Mouse (Mus musculus): Measurements from ENCODE around the gene Csnk1g2. TPM values are rescaled to one million over a fixed set of nuclear protein-coding genes. Genes with fewer than 3 reads are reported as not detected.

Csnk1g2 gene
- polyA plus RNA-seq, 1 experiment = 178 TPM

DNA sequence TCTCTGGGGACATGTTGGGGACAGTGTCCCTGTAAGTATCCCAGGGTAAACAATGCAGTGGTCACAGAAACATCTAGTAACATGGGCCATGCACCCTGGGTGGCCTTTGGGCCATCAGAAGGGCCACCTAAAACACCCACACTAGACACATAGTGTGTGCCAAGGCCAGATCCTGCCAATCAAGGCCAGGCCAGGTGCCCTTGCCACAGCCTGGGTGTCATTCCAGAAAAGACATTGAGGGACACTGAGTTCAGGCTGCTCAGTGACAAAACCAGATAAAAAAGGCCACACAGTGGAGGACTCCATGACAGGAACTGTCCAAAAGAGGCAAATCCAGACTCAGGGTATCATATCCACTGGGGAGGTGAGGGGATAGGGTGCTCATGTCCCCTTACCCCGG lies 61.0 kb downstream of the Csnk1g2 start:
- TF ChIP-seq MYOG (IDR thresholded peaks at IDR 0.05; ENCODE audit: control insufficient read depth in 1 of 3, insufficient read depth in 1 of 3, insufficient read length in 2 of 3, low read depth in 2 of 3) (no peak), MYOD1 (IDR thresholded peaks at IDR 0.05; ENCODE audit: control insufficient read depth in 1 of 3, insufficient read length in 2 of 3, low read depth in 2 of 3) (no peak), REST (IDR thresholded peaks at IDR 0.05; ENCODE audit: insufficient read depth, insufficient read length) (no peak)
- peaks cover 10% of the 10 kb centered on the region for H3K36me3 ChIP-seq (ENCODE audit: control insufficient read depth, insufficient read depth)
- H3K4me2 ChIP-seq (ENCODE audit: low read depth) = no peak overlapping the region
- H3K4me3 ChIP-seq = no peak overlapping the region
- H3ac ChIP-seq (ENCODE audit: control insufficient read depth, insufficient read length) = no peak overlapping the region
- H3K79me2 ChIP-seq (ENCODE audit: control insufficient read depth, insufficient read depth) = no peaks in the 10 kb centered on the region
- no peaks in the 10 kb centered on the region for H3K27me3 ChIP-seq (ENCODE audit: control insufficient read depth, insufficient read depth, insufficient read length)

DNA sequence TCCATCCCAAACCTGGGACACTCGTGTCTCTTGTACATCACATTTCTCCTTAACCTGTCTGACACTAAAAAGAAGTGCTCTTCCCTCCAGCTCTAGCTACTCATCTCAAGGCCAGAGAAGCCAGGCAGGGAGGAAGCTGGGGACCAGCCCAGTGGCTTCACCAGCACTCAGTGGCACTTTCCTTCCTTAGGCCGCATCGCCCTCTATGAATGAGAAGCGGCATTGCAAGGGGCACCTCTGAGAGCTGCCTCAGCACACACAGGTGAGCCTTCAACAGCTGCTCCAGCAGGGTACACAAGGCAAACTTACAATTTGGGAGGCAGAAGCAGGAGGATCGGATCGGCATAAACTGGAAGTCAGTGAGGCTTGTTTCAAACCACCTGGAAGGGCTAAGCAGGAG lies 61.6 kb downstream of the Csnk1g2 start:
- Histone ChIP-seq H3K36me3 (ENCODE audit: control insufficient read depth, insufficient read depth) (peaks cover 10% of the 10 kb centered on the region), H3K27me3 (ENCODE audit: control insufficient read depth, insufficient read depth, insufficient read length) (no peaks in the 10 kb centered on the region), H3K4me2 (ENCODE audit: low read depth) (no peak overlapping the region), H3ac (ENCODE audit: control insufficient read depth, insufficient read length) (no peak overlapping the region), H3K79me2 (ENCODE audit: control insufficient read depth, insufficient read depth) (no peaks in the 10 kb centered on the region), H3K4me3 (no peak overlapping the region)
- no peak for TF ChIP-seq CEBPB (IDR thresholded peaks at IDR 0.05; ENCODE audit: insufficient read depth, poor library complexity, severe bottlenecking)
- no peak for TF ChIP-seq MYOG (IDR thresholded peaks at IDR 0.05; ENCODE audit: control insufficient read depth in 1 of 3, insufficient read depth in 1 of 3, insufficient read length in 2 of 3, low read depth in 2 of 3)
- no peak for TF ChIP-seq REST (IDR thresholded peaks at IDR 0.05; ENCODE audit: insufficient read depth, insufficient read length)
- TF ChIP-seq TCF12 (IDR thresholded peaks at IDR 0.05; ENCODE audit: insufficient read depth, poor library complexity, severe bottlenecking) = no peak
- TF ChIP-seq SRF (IDR thresholded peaks at IDR 0.05; ENCODE audit: control insufficient read depth, insufficient read length, low read depth) = no peak
- no peak for TF ChIP-seq MAX (IDR thresholded peaks at IDR 0.05; ENCODE audit: low read depth)
- TF ChIP-seq E2F4 (IDR thresholded peaks at IDR 0.05; ENCODE audit: insufficient read depth) = no peak
- no peak for TF ChIP-seq MYOD1 (IDR thresholded peaks at IDR 0.05; ENCODE audit: control insufficient read depth in 1 of 3, insufficient read length in 2 of 3, low read depth in 2 of 3)
- no peak for TF ChIP-seq POLR2A (IDR thresholded peaks at IDR 0.05; ENCODE audit: insufficient read length, low read depth)

DNA sequence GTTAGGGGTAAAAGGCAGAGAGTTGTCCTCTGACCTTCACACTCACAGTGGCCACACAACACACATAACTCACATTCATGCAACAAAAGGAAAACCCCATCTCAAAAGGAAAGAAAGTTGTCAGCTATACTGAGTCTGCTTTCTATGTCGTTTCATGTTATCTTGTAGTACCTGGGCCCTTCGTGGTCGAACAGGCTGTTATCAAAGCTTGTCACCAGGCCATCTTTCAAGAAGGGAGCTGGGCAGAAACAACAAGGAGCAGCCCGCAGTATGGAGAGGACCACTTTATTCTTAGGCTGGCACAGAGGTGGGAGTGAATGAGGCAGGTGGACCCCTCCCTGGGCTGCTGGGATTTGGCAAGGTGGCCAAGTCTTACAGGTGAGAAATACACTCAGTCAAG lies 62.3 kb downstream of the Csnk1g2 start:
- no peaks in the 10 kb centered on the region for H3K79me2 ChIP-seq (ENCODE audit: control insufficient read depth, insufficient read depth)
- no peak overlapping the region for H3K4me2 ChIP-seq (ENCODE audit: low read depth)
- peaks cover 10% of the 10 kb centered on the region for H3K36me3 ChIP-seq (ENCODE audit: control insufficient read depth, insufficient read depth)
- TF ChIP-seq MYOD1 (IDR thresholded peaks at IDR 0.05; ENCODE audit: control insufficient read depth in 1 of 3, insufficient read length in 2 of 3, low read depth in 2 of 3) = no peak
- TF ChIP-seq E2F4 (IDR thresholded peaks at IDR 0.05; ENCODE audit: insufficient read depth) = no peak
- TF ChIP-seq MAX (IDR thresholded peaks at IDR 0.05; ENCODE audit: low read depth) = no peak
- no peak for TF ChIP-seq POLR2AphosphoS2 (IDR thresholded peaks at IDR 0.05; ENCODE audit: insufficient read length, low read depth)
- no peak for TF ChIP-seq POLR2A (IDR thresholded peaks at IDR 0.05; ENCODE audit: insufficient read length, low read depth)
- no peak for TF ChIP-seq TCF3 (IDR thresholded peaks at IDR 0.05; ENCODE audit: insufficient read length, low read depth)
- TF ChIP-seq CEBPB (IDR thresholded peaks at IDR 0.05; ENCODE audit: insufficient read depth, poor library complexity, severe bottlenecking) = no peak
- TF ChIP-seq REST (IDR thresholded peaks at IDR 0.05; ENCODE audit: insufficient read depth, insufficient read length) = no peak
- TF ChIP-seq USF1 (IDR thresholded peaks at IDR 0.05; ENCODE audit: low read depth) = no peak
- TF ChIP-seq SRF (IDR thresholded peaks at IDR 0.05; ENCODE audit: control insufficient read depth, insufficient read length, low read depth) = no peak
- no peak for TF ChIP-seq TCF12 (IDR thresholded peaks at IDR 0.05; ENCODE audit: insufficient read depth, poor library complexity, severe bottlenecking)
- TF ChIP-seq MYOG (IDR thresholded peaks at IDR 0.05; ENCODE audit: control insufficient read depth in 1 of 3, insufficient read depth in 1 of 3, insufficient read length in 2 of 3, low read depth in 2 of 3) = no peak
- H3K27me3 ChIP-seq (ENCODE audit: control insufficient read depth, insufficient read depth, insufficient read length) = no peaks in the 10 kb centered on the region
- H3K4me3 ChIP-seq = no peak overlapping the region
- no peak overlapping the region for H3ac ChIP-seq (ENCODE audit: control insufficient read depth, insufficient read length)

DNA sequence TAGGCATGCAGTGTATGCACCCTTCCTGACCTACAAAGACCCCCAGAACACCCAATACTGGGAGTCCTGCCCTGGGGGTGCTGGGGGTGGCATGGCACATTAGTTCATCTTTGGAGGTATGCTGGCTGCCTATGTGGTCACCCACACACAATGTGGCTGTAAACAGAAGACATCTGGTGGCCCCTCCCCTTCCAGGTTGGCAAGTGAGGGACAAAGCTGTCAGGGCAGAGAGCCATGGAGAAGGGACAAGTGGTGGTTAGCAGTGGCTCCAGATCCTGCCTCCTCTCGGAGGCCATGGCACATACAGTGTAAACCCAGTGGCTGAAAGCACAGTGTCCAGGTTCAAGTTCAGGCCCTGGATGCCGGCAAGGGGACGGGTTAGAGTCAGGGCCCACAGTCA lies 64.0 kb downstream of the Csnk1g2 start:
- Histone ChIP-seq H3K27me3 (ENCODE audit: control insufficient read depth, insufficient read depth, insufficient read length) (no peaks in the 10 kb centered on the region), H3ac (ENCODE audit: control insufficient read depth, insufficient read length) (no peak overlapping the region), H3K4me3 (no peak overlapping the region), H3K36me3 (ENCODE audit: control insufficient read depth, insufficient read depth) (peaks cover 10% of the 10 kb centered on the region), H3K79me2 (ENCODE audit: control insufficient read depth, insufficient read depth) (no peaks in the 10 kb centered on the region), H3K4me2 (ENCODE audit: low read depth) (no peak overlapping the region)
- TF ChIP-seq REST (IDR thresholded peaks at IDR 0.05; ENCODE audit: insufficient read depth, insufficient read length) (no peak), E2F4 (IDR thresholded peaks at IDR 0.05; ENCODE audit: insufficient read depth) (no peak)

DNA sequence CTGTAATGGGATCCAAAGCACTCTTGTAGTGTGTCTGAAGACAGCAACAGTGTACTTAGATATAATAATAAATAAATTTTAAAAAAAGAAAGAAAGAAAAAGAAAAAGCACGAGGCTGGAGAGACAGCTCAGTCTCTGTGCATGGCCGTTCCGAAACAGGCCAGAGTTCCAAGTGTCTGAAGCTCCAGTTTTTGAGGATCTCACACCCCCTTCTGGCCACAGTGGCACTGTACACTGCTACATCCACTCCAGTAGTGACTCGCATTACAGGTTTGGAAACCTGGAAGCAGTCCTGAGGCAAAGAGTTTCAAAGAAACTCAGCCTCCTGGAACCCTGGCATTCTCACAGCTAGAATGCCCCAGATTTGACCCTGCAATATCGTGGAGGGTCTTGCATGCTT lies 65.2 kb downstream of the Csnk1g2 start:
- no peak for TF ChIP-seq POLR2AphosphoS2 (IDR thresholded peaks at IDR 0.05; ENCODE audit: insufficient read length, low read depth)
- TF ChIP-seq MYOG (IDR thresholded peaks at IDR 0.05; ENCODE audit: control insufficient read depth in 1 of 3, insufficient read depth in 1 of 3, insufficient read length in 2 of 3, low read depth in 2 of 3) = no peak
- no peak for TF ChIP-seq CEBPB (IDR thresholded peaks at IDR 0.05; ENCODE audit: insufficient read depth, poor library complexity, severe bottlenecking)
- TF ChIP-seq REST (IDR thresholded peaks at IDR 0.05; ENCODE audit: insufficient read depth, insufficient read length) = no peak
- TF ChIP-seq MYOD1 (IDR thresholded peaks at IDR 0.05; ENCODE audit: control insufficient read depth in 1 of 3, insufficient read length in 2 of 3, low read depth in 2 of 3) = no peak
- TF ChIP-seq USF1 (IDR thresholded peaks at IDR 0.05; ENCODE audit: low read depth) = no peak
- no peak for TF ChIP-seq POLR2A (IDR thresholded peaks at IDR 0.05; ENCODE audit: insufficient read length, low read depth)
- TF ChIP-seq SRF (IDR thresholded peaks at IDR 0.05; ENCODE audit: control insufficient read depth, insufficient read length, low read depth) = no peak
- no peak for TF ChIP-seq TCF3 (IDR thresholded peaks at IDR 0.05; ENCODE audit: insufficient read length, low read depth)
- H3K4me3 ChIP-seq = no peak overlapping the region

More for the DNA sequence above, 65.2 kb downstream of the Csnk1g2 start:
- Histone ChIP-seq H3K36me3 (ENCODE audit: control insufficient read depth, insufficient read depth) (peaks cover 10% of the 10 kb centered on the region), H3K27me3 (ENCODE audit: control insufficient read depth, insufficient read depth, insufficient read length) (no peaks in the 10 kb centered on the region), H3ac (ENCODE audit: control insufficient read depth, insufficient read length) (no peak overlapping the region), H3K79me2 (ENCODE audit: control insufficient read depth, insufficient read depth) (no peaks in the 10 kb centered on the region), H3K4me2 (ENCODE audit: low read depth) (no peak overlapping the region)

Other genes starting within 250 kb of the Csnk1g2 start
- 29.6 TPM for gene Mex3d, start 235.2 kb upstream of the Csnk1g2 start, polyA plus RNA-seq (2012; fragmentation: generic; extraction: Trizol)
- gene Mbd3, start 223.3 kb upstream of the Csnk1g2 start, polyA plus RNA-seq (2012; fragmentation: generic; extraction: Trizol) = 190 TPM
- gene Uqcr11, start 216.0 kb upstream of the Csnk1g2 start, polyA plus RNA-seq (2012; fragmentation: generic; extraction: Trizol) = 1,247 TPM
- gene Tcf3, start 189.2 kb upstream of the Csnk1g2 start, polyA plus RNA-seq (2012; fragmentation: generic; extraction: Trizol) = 67.5 TPM
- not detected for gene Onecut3, start 128.0 kb upstream of the Csnk1g2 start, polyA plus RNA-seq (2012; fragmentation: generic; extraction: Trizol)
- gene Atp8b3, start 83.7 kb upstream of the Csnk1g2 start, polyA plus RNA-seq (2012; fragmentation: generic; extraction: Trizol) = 0.08 TPM
- 18.8 TPM for gene Rexo1, start 61.3 kb upstream of the Csnk1g2 start, polyA plus RNA-seq (2012; fragmentation: generic; extraction: Trizol)
- 16.0 TPM for gene Klf16, start 45.5 kb upstream of the Csnk1g2 start, polyA plus RNA-seq (2012; fragmentation: generic; extraction: Trizol)
- gene Abhd17a, start 32.5 kb upstream of the Csnk1g2 start, polyA plus RNA-seq (2012; fragmentation: generic; extraction: Trizol) = 111 TPM
- 141 TPM for gene Scamp4, start 20.0 kb upstream of the Csnk1g2 start, polyA plus RNA-seq (2012; fragmentation: generic; extraction: Trizol)
- 5.7 TPM for gene Adat3, start 20.0 kb upstream of the Csnk1g2 start, polyA plus RNA-seq (2012; fragmentation: generic; extraction: Trizol)
- 1.0 TPM for gene Gm49322, start 16.8 kb upstream of the Csnk1g2 start, polyA plus RNA-seq (2012; fragmentation: generic; extraction: Trizol)
- 55.9 TPM for gene Btbd2, start 34.2 kb downstream of the Csnk1g2 start, polyA plus RNA-seq (2012; fragmentation: generic; extraction: Trizol)
- 119 TPM for gene Mknk2, start 55.3 kb downstream of the Csnk1g2 start, polyA plus RNA-seq (2012; fragmentation: generic; extraction: Trizol)
- gene Mob3a, start 79.1 kb downstream of the Csnk1g2 start, polyA plus RNA-seq (2012; fragmentation: generic; extraction: Trizol) = 25.1 TPM
- gene Izumo4, start 79.3 kb downstream of the Csnk1g2 start, polyA plus RNA-seq (2012; fragmentation: generic; extraction: Trizol) = 1.9 TPM
- 68.0 TPM for gene Ap3d1, start 119.4 kb downstream of the Csnk1g2 start, polyA plus RNA-seq (2012; fragmentation: generic; extraction: Trizol)
- gene Dot1l, start 132.4 kb downstream of the Csnk1g2 start, polyA plus RNA-seq (2012; fragmentation: generic; extraction: Trizol) = 20.6 TPM
- gene Sf3a2, start 175.4 kb downstream of the Csnk1g2 start, polyA plus RNA-seq (2012; fragmentation: generic; extraction: Trizol) = 93.1 TPM
- gene Plekhj1, start 175.8 kb downstream of the Csnk1g2 start, polyA plus RNA-seq (2012; fragmentation: generic; extraction: Trizol) = 69.6 TPM
- 0.76 TPM for gene Amh, start 182.4 kb downstream of the Csnk1g2 start, polyA plus RNA-seq (2012; fragmentation: generic; extraction: Trizol)
- 343 TPM for gene Jsrp1, start 190.7 kb downstream of the Csnk1g2 start, polyA plus RNA-seq (2012; fragmentation: generic; extraction: Trizol)
- 1,349 TPM for gene Oaz1, start 203.8 kb downstream of the Csnk1g2 start, polyA plus RNA-seq (2012; fragmentation: generic; extraction: Trizol)
- gene Lingo3, start 221.2 kb downstream of the Csnk1g2 start, polyA plus RNA-seq (2012; fragmentation: generic; extraction: Trizol) = 0.05 TPM
- gene Lsm7, start 232.4 kb downstream of the Csnk1g2 start, polyA plus RNA-seq (2012; fragmentation: generic; extraction: Trizol) = 150 TPM
- 31.0 TPM for gene Sppl2b, start 232.4 kb downstream of the Csnk1g2 start, polyA plus RNA-seq (2012; fragmentation: generic; extraction: Trizol)
- gene Tmprss9, start 249.0 kb downstream of the Csnk1g2 start, polyA plus RNA-seq (2012; fragmentation: generic; extraction: Trizol) = 0.05 TPM

Measured in myocyte (in vitro differentiated cells).